Mouse (Mus musculus): ENCODE results near the gene Cnrip1.

- TF ChIP-seq CTCF (IDR thresholded peaks at IDR 0.05; ENCODE audit: low read depth, low read length) (no peak), POLR2A (IDR thresholded peaks at IDR 0.05; ENCODE audit: extremely low read depth, insufficient read depth, low read length) (no peak)
Observed at GRCm38 (mm10) chr11:17083866-17084265, 32.5 kb downstream of the Cnrip1 start.

Data from liver, adult 2 months (tissue).